Mouse (Mus musculus) lung, adult 2 months (tissue): ENCODE results near the gene Lrrc27.

Source experiments
- CTCF ChIP-seq: fragments of 200-500 bp; IDR thresholded peaks from 2 replicates; pipeline ENCODE4 v1.5.1; 2011; ENCODE audit warnings: mild to moderate bottlenecking, low read length, control low read depth; ENCODE audit not compliant: insufficient read depth
- POLR2A ChIP-seq: fragments of 200-500 bp; IDR thresholded peaks from 2 replicates; pipeline ENCODE4 v1.6.1; 2011; ENCODE audit warnings: low read depth, mild to moderate bottlenecking, control low read depth, low read length, borderline replicate concordance; ENCODE audit errors: extremely low read depth

GRCm38 (mm10) chr7:139201209-139201608 is 11.6 kb upstream of the Lrrc27 start:
- TF ChIP-seq CTCF, result no peak
- no peak for TF ChIP-seq POLR2A
